Mouse (Mus musculus) liver, adult (tissue): ENCODE results near the gene Slc4a2.

Source experiments
- GATA4 ChIP-seq: IDR thresholded peaks from 2 replicates; pipeline ENCODE4 v1.6.1; 2014; ENCODE audit warnings: mild to moderate bottlenecking, low read length; ENCODE audit not compliant: insufficient replicate concordance

Gene Slc4a2

GRCm38 (mm10) chr5:24388246-24388915 is 35.3 kb upstream of the Slc4a2 start:
- TF ChIP-seq GATA4, result no peak

DNA sequence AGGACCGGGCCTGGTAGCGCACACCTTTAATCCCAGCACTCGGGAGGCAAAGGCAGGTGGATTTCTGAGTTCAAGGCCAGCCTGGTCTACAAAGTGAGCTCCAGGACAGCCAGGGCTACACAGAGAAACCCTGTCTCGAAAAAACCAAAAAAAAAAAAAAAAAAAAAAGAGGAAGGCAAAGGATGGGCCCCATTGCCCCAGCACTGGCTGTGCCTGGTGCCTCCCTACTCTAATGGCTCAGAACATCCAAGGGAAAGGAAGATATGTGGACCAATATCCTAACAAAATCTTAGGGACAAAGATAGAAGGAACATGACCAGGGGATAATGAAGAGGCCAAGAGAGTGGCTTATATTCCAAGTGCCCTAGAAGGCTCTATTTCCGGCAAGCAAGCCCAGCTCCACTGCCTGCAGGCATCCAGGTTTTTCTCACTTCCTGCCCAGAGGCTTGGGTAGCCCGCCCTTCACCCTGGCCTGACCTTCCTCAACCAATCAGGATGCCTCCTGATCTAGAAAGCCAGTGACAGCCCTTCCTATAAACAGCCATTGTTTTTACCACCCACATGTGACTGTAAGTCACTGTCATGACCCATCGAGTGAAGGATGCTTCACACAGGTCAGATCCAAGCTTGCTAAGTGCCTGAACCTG is 34.5 kb upstream of the Slc4a2 start:
- TF ChIP-seq GATA4, result no peak

- TF ChIP-seq GATA4, result no peak
Measured at GRCm38 (mm10) chr5:24389658-24390020, 34.0 kb upstream of the Slc4a2 start.

- TF ChIP-seq GATA4, result no peak
Measured at GRCm38 (mm10) chr5:24391864-24392263, 31.8 kb upstream of the Slc4a2 start, which contains the start of gene Atg9b. Gene Atg9b, minus strand, starts transcription at chr5:24392143.

DNA sequence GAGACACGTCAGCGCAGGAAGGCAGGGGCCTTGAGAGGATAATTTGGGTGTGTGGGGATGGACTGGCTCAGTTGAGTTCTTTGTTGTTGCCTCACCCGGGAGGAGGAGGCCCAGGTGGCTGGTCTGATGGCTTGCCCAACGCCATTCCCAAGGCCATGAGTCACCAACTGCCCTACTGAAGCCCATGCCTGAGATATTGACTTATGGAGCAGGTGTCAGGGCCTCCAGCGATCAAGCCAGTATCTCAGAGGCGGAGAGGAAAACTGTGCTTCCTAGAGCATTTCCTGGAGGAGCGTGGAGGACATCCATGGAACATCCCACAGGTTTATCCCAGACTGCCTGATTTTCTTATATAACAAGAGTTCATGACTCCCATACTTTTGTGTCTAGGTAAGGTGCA is 30.9 kb upstream of the Slc4a2 start:
- no peak for TF ChIP-seq GATA4

- TF ChIP-seq GATA4, result no peak
Measured at GRCm38 (mm10) chr5:24393392-24393997, 30.1 kb upstream of the Slc4a2 start, which contains the start of gene Abcb8. Gene Abcb8, plus strand, starts transcription at chr5:24393663.

GRCm38 (mm10) chr5:24394165-24394894 is 29.3 kb upstream of the Slc4a2 start:
- TF ChIP-seq GATA4, result no peak

DNA sequence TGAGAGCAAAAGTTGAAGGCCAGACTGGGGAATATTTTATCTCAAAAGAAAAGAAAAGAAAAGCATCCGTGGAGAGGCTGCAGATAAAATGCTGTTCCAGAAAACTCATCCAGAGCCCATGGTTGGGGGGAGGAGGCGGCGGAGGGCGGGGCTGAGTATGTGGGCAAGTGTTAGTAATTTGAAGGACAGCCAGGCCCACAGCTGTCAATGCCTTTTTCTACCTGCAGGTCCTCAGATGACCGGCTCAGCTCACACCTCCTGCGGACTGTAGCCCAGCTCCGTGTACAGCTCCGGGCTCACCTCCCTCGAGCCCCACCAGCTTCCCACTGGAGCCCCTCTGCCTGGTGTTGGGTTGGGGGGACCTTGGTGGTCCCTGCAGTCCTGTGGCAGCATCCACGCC is 24.0 kb upstream of the Slc4a2 start:
- TF ChIP-seq GATA4, result no peak

DNA sequence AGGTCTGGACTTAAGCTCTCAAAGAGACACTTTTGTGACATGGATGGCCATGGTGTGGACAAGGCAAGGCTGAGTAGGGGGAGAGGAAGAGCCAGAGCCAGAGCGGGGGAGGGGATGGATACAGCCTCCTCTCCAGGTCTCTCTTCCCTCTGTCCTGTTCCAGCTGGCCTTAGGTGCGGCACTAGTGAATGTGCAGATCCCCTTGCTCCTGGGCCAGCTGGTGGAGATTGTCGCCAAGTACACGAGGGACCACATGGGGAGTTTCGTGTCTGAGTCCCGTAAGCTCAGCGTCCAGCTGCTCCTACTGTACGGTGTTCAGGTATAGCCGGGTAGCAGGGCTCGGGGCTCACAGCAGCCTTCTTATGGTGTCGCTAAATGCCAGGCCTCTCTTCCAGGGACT is 23.3 kb upstream of the Slc4a2 start:
- TF ChIP-seq GATA4, result no peak

DNA sequence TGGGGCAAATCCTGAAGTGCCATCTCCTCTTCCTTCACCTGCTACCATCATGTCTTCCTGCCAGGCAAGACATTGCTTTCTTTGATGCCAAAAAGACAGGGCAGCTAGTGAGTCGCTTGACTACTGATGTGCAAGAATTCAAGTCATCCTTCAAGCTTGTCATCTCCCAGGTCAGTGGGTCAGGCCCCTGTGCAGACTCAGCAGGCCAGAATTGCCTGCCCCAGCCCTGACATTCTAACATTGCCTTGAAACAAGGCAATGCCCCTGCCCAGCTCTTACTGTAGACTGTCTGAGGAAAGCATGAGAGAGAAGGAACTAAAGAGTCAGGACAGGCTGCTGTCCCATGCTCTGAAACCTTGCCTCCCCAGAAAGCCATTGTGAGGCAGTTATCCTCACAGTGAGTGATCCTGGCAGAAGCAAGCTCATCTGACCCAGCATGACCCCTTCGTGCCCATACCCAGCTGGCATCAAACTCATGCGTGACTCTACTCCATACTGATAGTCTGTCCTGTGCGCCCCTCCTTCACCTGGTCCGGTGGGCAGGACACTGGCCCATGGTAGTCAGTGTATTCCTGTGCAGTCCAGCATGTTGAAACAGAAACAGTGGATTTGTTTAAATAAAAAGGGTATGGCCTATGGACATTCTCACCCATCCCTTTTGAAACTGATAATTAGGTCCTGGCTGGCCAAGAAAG is 22.6 kb upstream of the Slc4a2 start:
- TF ChIP-seq GATA4, result no peak

DNA sequence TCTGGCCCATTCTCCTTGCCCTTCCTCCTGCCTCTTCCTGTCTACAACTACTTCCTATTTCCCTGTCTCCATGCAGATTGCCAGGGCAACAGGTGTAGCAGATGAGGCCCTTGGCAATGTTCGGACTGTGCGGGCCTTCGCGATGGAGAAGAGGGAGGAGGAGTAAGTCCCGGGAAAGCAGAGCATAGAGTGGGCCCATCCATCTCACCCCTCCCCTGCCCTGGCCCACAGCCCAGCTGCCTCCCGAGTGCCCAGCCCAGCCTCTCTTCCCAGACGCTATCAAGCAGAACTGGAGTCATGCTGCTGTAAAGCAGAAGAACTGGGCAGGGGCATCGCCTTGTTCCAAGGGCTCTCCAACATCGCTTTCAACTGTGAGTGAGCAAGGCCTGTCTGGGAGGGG is 21.7 kb upstream of the Slc4a2 start:
- TF ChIP-seq GATA4, result no peak

GRCm38 (mm10) chr5:24404594-24405360 is 18.9 kb upstream of the Slc4a2 start:
- TF ChIP-seq GATA4, result no peak

DNA sequence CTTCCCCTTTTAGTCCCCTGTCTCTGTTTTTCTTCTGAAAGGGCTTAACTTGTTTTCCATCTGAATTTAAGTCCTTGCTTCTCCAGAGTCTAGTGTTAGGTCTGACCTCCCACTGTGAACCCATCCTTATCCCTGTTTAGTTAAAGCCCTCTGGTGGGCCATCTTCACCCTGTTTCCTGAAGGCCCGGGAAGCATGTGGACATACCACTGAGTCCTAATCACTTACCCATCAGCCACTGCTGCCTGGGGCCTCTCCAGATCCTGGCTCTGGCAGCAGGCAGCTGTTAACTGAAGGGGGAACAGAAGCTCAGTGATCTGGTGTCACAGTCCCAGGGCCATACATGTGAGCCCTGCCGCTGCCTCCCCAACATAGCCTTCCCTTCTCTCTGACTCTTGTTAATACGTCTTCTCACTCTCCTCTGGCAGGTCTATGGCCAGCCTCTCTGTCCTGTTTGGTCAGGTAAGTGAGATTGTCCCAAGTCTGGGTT is 18.2 kb upstream of the Slc4a2 start:
- TF ChIP-seq GATA4, result no peak

- TF ChIP-seq GATA4, result no peak
Measured at GRCm38 (mm10) chr5:24408651-24409050, 15.0 kb upstream of the Slc4a2 start.
